Mouse (Mus musculus): Measurements from ENCODE around the gene Tmem131.

Tmem131 gene

GRCm38 (mm10) chr1:36938348-36938747, 5.1 kb downstream of the Tmem131 start:
- DNase-seq: no peak

- no peak for DNase-seq
Measured at GRCm38 (mm10) chr1:36937648-36938047, 5.8 kb downstream of the Tmem131 start.

DNA sequence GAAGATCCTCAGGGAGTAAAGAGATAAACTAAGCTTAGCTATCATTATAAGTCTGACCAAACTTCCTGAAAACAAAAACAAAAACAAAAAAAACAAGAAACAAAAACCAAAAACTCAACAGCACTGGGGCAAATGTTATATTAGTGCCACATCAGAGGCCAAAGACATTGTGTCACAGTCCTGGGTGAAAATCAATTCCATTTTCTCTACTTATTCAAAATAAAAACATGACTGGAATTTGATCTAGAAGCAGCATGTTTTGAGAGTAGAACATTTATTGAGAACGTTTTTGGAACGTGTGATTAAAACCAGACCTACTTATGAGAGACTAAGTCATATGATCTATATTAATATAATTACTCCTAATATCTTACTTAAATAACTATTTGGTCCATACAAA, 6.5 kb downstream of the Tmem131 start:
- no peak for DNase-seq

DNA sequence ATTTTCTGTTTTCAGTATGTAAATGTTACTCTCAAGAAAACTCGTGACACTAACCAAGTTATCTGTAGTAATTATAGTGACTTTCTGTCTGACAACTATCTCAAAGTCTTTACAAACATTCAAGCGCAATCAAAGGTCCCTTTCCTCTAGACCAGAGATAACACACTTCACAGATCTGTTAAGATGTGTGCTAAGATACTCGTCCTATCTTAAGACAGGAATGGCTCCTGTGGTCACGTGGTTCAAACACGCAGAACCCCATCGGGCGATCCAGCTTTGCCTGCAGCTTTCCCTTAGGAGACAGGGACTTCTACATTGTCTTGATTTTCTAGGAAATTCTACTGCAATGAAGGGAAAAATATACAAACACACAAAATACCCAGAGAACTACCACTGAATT, 6.9 kb downstream of the Tmem131 start:
- no peak for DNase-seq

- DNase-seq: no peak
Measured at GRCm38 (mm10) chr1:36934778-36935177, 8.7 kb downstream of the Tmem131 start.

- no peak for DNase-seq
Measured at GRCm38 (mm10) chr1:36933965-36934585, 9.4 kb downstream of the Tmem131 start.

DNA sequence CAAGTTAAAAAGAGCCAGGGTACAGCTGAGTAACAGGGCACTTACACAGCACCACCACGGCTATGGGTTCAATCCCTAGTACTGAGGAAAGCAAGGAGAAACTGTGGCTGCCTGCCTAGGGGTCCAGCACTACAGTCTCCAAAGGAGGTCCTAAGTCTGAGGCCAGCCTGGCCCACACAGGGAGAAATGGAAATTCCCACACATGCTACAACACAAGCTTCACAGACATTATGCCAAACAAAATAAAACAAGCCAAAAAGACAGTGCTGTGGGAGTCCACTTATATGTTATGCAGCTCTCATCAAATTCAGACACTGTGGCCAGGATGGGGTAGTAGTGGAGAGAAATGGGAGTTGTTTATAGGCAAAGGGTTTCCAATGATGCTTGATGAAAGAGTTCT, 11.2 kb downstream of the Tmem131 start:
- DNase-seq: no peak

DNA sequence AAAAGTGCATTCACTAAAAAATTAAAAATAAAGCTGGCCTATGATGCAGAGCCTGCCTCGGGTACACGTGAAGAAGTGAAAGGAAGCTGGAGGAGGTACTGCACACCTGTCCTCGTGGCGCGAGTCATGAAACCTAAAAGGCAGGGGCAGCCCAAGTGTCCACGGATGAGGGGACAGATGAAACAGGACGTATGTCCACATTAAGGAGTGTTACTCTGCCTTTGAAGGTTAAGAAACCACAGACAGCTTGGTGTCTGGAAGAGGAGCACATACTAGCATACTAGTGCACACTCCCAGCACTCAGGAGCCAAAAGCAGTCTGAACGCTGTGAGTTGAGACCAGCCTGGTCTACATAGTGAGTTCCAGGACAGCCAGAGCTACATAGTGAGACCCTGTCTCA, 12.6 kb downstream of the Tmem131 start:
- DNase-seq: no peak

DNA sequence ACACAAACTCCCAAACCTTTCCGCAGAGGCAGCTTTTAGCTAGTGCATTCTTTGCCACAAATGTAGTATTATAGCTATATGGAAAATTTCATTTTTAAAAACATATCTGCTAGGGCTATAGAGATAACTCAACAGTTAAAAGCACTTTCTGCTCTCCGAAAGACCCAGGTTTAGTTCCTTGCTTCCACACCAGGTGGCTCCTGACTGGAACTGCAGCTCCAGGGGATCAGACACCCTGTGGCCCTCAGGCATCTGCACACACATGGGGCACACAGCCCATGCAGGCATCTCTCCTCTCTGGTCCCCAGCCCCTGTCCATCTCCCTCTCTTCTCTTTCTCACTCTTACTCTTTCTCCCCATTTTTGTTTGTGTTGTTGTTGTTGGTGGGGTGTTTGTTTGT, 13.5 kb downstream of the Tmem131 start:
- no peak for DNase-seq

- no peak for DNase-seq
Measured at GRCm38 (mm10) chr1:36928357-36929330, 14.8 kb downstream of the Tmem131 start.

DNA sequence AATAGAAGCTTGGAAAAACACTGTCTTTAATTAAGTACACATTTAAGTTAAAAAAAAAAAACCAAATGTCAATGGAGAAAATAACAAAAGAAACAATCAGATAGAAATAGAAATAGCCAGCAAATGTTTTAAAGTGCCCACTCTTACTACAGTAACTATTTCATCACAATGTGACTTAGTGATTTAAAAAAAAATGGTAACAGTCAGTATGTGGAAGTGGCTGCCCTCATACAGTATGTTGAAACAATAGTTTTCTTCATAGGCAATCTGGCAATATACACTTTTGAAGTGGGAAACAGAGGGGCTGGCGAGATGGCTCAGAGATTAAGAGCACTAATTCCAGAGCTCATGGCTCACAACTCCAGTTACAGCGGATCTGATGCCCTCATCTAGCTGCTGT, 15.9 kb downstream of the Tmem131 start:
- no peak for DNase-seq

- DNase-seq: no peak
Measured at GRCm38 (mm10) chr1:36926738-36927137, 16.7 kb downstream of the Tmem131 start.

GRCm38 (mm10) chr1:36926246-36926645, 17.2 kb downstream of the Tmem131 start:
- no peak for DNase-seq

DNA sequence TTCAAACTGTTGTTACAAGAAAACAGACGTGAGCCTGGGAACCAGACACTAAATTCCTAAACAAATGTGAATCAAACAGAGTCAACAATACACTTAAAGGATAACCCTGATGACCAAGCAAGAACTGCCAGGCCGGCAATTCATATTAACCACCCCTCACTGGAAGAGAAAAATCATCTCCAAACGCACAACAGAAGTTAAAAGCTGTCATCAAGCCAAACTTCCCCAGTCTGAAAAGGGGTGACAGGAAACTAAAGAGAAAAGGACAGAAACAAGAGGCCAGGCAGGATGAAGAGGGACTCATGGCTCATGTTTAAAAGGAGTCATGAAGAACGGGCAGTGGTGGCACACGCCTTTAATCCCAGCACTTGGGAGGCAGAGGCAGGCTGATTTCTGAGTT, 17.7 kb downstream of the Tmem131 start:
- DNase-seq: no peak

DNA sequence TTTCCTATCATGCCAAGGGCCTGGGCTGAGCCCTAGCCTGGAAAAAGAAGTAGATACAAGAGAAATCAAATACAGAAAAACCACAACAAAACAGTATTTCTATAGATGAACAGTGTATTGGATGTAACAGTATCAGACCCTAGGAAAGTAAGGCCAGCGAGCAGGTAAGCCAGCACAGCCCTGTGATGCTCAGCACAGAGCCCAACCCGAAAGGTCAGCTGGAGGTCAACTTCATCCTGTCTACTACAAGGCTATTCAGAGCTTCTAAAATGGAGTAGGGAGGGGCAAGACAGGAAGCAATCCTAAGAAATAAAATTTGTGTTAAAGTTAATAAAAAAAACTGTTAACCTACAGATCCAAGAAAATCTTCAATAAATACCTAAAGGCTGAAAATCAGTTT, 18.6 kb downstream of the Tmem131 start:
- DNase-seq: no peak

DNA sequence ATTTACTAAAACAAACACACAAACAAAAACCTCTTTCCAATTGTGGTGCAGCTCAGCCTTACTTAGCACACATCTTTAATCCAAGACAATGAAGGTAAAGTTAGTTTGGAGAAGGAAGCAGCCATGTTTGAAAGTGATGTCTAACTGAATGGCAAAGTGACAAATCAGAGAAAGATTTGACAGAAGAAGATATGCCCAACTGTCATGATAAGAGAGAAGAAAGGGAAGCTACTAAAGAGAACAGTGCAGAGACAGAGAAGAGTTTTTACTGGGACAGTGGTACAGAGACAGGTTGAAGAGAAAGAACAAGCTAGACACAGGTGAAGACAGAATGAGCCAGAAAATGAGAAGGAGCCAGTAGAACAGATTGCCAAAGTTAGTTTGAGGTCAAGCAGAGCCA, 19.6 kb downstream of the Tmem131 start:
- DNase-seq: no peak

DNA sequence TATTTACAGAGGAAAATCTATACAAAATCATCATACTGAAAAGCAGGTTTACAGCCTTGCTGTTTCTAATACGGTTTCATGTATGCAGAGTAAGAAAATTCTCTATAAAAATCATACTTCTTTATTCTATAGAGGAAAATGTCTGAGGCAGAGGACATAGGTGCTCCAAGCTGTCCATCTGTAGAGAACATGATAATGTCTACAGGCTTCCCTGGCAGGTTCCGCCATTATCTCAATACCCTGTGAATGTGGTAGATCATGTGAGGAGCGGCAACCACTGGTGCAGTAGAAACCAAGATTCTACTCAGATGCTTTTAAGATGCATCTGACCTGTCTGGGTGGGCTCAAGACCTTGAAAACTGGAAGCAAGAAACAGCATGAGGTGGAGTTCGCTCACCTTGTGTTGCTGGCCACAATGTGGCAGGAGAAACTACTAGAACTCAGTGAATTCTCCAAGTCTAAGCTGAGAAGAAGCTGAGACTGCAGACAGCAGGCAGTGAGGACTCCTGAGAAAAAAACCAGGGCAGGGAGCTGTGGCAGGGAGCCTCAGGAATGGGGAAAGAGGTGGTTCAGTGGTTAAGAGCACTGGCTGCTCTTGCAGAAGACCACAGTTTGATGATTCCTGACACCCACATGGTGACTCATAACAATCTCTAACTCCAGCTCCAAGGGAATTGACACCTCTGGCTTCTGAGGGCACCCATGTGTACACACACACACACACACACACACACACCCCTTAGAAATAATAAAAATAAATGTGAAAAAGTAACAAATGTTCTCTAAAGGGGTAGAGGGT, 20.6 kb downstream of the Tmem131 start:
- no peak for DNase-seq

DNA sequence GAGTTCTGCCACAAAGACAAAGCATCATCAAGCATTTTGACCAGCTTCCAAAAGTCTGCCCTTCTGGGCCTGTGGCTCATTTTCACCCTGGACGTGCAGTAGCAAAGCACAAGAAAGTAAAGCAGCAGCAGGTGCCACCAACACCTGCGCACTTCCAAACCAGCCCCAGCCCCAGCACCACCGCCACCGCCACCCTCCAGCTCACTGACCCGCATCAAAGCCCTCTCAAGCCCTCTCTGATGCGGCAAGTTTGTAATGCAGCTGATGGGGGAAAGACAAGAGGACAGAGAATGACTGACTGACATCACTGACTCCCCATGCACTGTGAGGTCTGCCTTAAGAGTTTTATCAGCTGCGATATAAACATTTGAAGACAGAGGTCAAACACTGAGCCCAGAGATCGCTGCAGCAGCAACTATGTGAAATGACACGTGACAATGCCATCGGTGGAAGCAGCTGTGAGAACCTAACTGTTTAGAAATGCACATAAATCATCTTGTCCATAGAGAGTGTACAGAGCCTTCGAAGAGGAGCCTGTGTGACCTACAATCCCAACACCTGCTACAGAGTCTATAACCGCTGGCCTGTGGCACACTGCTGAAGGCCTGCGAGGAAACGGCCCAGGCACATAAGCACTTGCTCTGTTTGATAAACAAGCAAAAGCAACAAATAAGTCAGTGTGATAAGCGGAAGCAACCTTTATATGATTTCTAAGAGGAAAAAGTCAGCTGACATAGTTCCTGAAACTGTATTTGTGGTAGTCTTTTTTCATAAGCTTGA, 21.7 kb downstream of the Tmem131 start:
- no peak for DNase-seq

GRCm38 (mm10) chr1:36920726-36921125, 22.7 kb downstream of the Tmem131 start:
- DNase-seq: no peak

DNA sequence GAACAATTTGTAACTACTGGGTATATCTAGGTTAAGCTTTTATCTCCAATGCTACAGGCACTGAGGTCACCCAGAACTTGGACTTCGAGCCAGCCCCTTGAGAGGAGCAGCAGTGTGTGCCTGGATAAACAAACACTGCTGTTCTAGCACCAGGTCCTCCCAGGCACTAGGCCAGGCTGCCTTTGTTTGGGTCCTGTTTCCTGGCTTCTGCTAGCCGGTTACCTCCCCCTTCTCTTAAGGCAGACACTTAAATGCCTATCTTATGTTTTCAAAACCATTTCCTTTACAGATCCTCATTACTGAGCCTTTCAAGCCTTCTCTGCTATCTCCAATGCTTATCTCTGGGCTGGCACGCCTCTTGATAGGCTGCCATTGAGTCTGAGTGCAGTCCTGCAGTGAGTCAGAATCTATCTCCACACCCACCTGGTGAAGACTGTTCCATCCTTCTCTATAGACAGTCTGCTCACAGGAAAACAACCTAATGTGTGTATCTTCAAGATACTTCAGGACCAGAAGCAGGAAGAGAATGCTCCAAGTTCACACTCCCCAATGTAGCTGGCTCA, 23.2 kb downstream of the Tmem131 start:
- DNase-seq: peak; percentile 55

DNA sequence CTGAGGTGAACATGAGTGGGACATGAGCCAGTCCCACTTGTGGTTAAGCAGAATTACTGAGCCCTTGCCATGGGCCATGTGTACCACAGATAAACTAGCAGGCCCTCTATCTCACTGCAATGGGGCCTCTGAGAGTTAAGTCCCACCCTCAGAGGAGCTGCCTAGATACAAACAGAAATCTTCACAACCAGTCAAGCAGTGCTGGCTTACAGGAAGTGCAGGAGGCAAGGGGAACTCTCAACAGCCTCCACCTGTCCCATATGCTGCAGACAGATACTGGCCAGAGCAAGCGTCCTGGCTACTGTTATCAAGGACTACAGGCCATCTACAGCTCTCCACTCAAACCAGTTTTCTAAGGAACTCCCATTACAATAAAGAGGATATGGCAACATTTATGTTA, 23.7 kb downstream of the Tmem131 start:
- no peak for DNase-seq

DNA sequence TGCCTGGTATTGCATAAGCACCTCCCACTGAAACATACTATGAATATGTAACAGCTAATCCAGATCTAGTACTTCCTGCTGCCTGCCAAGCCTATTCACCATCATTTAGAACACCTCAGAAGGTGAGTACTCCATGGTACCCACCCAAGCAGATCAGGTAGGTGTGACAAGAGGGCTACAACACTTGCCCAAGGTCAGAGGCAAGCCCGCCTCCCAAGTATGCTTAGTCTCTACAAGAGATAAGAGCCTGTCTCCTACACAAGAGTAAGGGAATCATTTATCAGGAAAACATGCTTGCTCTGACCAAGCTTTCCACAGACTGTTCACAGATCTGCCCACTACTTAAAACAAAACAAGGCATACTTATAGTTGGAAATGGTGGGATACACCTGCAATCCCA, 26.0 kb downstream of the Tmem131 start:
- no peak for DNase-seq
